Mouse (Mus musculus) heart, postnatal 25 days (tissue): Measurements from ENCODE around the gene Ccr4. TPM values are rescaled to one million over a fixed set of nuclear protein-coding genes. Genes with fewer than 3 reads are reported as not detected.

ENCODE experiments used
- total RNA-seq, 2 experiments: library from RNA; stranded (reverse); gene quantifications; 2 replicates each; pipeline ENCODE4 v1.2.3; 2021

Ccr4 gene
- total RNA-seq, 2 experiments from 2014 or later: not detected

Other genes with a start within 250 kb of the Ccr4 start
- not detected for gene Bcl2a1c, start 174.8 kb downstream of the Ccr4 start, total RNA-seq
- 10 to 100 TPM; 30.4 to 32.4 TPM for gene Crtap, start 114.2 kb downstream of the Ccr4 start, total RNA-seq
- gene Glb1, start 103.8 kb downstream of the Ccr4 start, total RNA-seq: 10 to 100 TPM; 14.8 to 16.3 TPM
- 1 to 10 TPM; 3.4 to 4.2 TPM for gene Tmppe, start 103.8 kb downstream of the Ccr4 start, total RNA-seq
- not detected for gene C130032M10Rik, start 10.8 kb upstream of the Ccr4 start, total RNA-seq
- not detected for gene Trim71, start 59.5 kb upstream of the Ccr4 start, total RNA-seq
- 10 to 100 TPM; 19.7 to 21.8 TPM for gene Cnot10, start 135.3 kb upstream of the Ccr4 start, total RNA-seq
- gene Dync1li1, start 183.9 kb upstream of the Ccr4 start, total RNA-seq: 10 to 100 TPM; 72.6 to 75.8 TPM
- 10 to 100 TPM; 23.4 to 27.2 TPM for gene Cmtm6, start 226.2 kb upstream of the Ccr4 start, total RNA-seq